Mouse (Mus musculus): ENCODE measurements at regions not wholly inside any gene's neighbourhood (a gene's known extent, or its start where the extent isn't known, plus 50 kb on each side); places are given as distances from the start of the nearest gene placed in this dataset.
A peak's percentile ranks its signal among the peaks of the same experiment; 100 is the strongest.

- 84% methylated on average over 2 of the region's 2 CpGs for WGBS
- no peak overlapping the region for H3K4me2 ChIP-seq (replicated peaks; ENCODE audit: low read depth)
- no peaks in the 10 kb centered on the region for H3K36me3 ChIP-seq (ENCODE audit: control insufficient read depth, insufficient read depth, low read length)
- no peak overlapping the region for H3K27ac ChIP-seq (replicated peaks)
- H3K4me3 ChIP-seq (ENCODE audit: low read depth, low read length), result no peak overlapping the region
- H3K9ac ChIP-seq (ENCODE audit: low read length), result no peak overlapping the region
- no peaks in the 10 kb centered on the region for H3K9me3 ChIP-seq (ENCODE audit: control insufficient read depth, low read length)
- ATAC-seq (ENCODE audit: low FRiP score, low TSS enrichment) (no peak), DNase-seq (ENCODE audit: low spot score) (no peak)
- no peaks in the 10 kb centered on the region for H3K4me1 ChIP-seq (replicated peaks; ENCODE audit: control insufficient read depth, insufficient read depth)
- TF ChIP-seq CTCF (IDR thresholded peaks at IDR 0.05; ENCODE audit: low read depth) (no peak), EP300 (optimal IDR thresholded peaks at IDR 0.05) (no peak)
- H3K27me3 ChIP-seq (ENCODE audit: control insufficient read depth, insufficient read depth, low read length), result no peaks in the 10 kb centered on the region
Measured at GRCm38 (mm10) chr2:50759016-50759415, 389.9 kb downstream of the Rnd3 start.

- Histone ChIP-seq H3K4me2 (replicated peaks; ENCODE audit: low read depth) (peak overlapping the region; percentile 28), H3K9me3 (ENCODE audit: control insufficient read depth, low read length) (no peaks in the 10 kb centered on the region), H3K27me3 (ENCODE audit: control insufficient read depth, insufficient read depth, low read length) (no peaks in the 10 kb centered on the region), H3K4me1 (replicated peaks; ENCODE audit: control insufficient read depth, insufficient read depth) (no peaks in the 10 kb centered on the region), H3K9ac (ENCODE audit: low read length) (no peak overlapping the region), H3K27ac (replicated peaks) (peak overlapping the region; percentile 65), H3K36me3 (ENCODE audit: control insufficient read depth, insufficient read depth, low read length) (no peaks in the 10 kb centered on the region), H3K4me3 (ENCODE audit: low read depth, low read length) (no peak overlapping the region)
- 53% methylated on average over 21 of the region's 21 CpGs for WGBS
- peak; percentile 81 for ATAC-seq (ENCODE audit: low FRiP score, low TSS enrichment)
- peak; percentile 67 for DNase-seq (ENCODE audit: low spot score)
- TF ChIP-seq CTCF (IDR thresholded peaks at IDR 0.05; ENCODE audit: low read depth) (no peak), EP300 (optimal IDR thresholded peaks at IDR 0.05) (no peak)
Measured at GRCm38 (mm10) chr2:50757837-50758541, 390.9 kb downstream of the Rnd3 start.

GRCm38 (mm10) chr2:50755616-50756450 is 393.1 kb downstream of the Rnd3 start:
- no peaks in the 10 kb centered on the region for H3K9me3 ChIP-seq (ENCODE audit: control insufficient read depth, low read length)
- TF ChIP-seq EP300 (optimal IDR thresholded peaks at IDR 0.05), result no peak
- H3K4me2 ChIP-seq (replicated peaks; ENCODE audit: low read depth), result no peak overlapping the region
- DNase-seq (ENCODE audit: low spot score), result no peak
- H3K27ac ChIP-seq (replicated peaks), result no peak overlapping the region
- H3K9ac ChIP-seq (ENCODE audit: low read length), result no peak overlapping the region
- ATAC-seq (ENCODE audit: low FRiP score, low TSS enrichment), result no peak
- no peak overlapping the region for H3K4me3 ChIP-seq (ENCODE audit: low read depth, low read length)
- no peaks in the 10 kb centered on the region for H3K27me3 ChIP-seq (ENCODE audit: control insufficient read depth, insufficient read depth, low read length)
- H3K36me3 ChIP-seq (ENCODE audit: control insufficient read depth, insufficient read depth, low read length), result no peaks in the 10 kb centered on the region
- H3K4me1 ChIP-seq (replicated peaks; ENCODE audit: control insufficient read depth, insufficient read depth), result no peaks in the 10 kb centered on the region
- 65% methylated on average over 9 of the region's 9 CpGs for WGBS

- Histone ChIP-seq H3K27me3 (ENCODE audit: control insufficient read depth, insufficient read depth, low read length) (no peaks in the 10 kb centered on the region), H3K4me1 (replicated peaks; ENCODE audit: control insufficient read depth, insufficient read depth) (no peaks in the 10 kb centered on the region), H3K9me3 (ENCODE audit: control insufficient read depth, low read length) (no peaks in the 10 kb centered on the region), H3K4me2 (replicated peaks; ENCODE audit: low read depth) (no peak overlapping the region), H3K27ac (replicated peaks) (no peak overlapping the region), H3K9ac (ENCODE audit: low read length) (no peak overlapping the region), H3K4me3 (ENCODE audit: low read depth, low read length) (no peak overlapping the region), H3K36me3 (ENCODE audit: control insufficient read depth, insufficient read depth, low read length) (no peaks in the 10 kb centered on the region)
- DNase-seq (ENCODE audit: low spot score), result no peak
- no peak for ATAC-seq (ENCODE audit: low FRiP score, low TSS enrichment)
- 80% methylated on average over 6 of the region's 6 CpGs for WGBS
- TF ChIP-seq CTCF (IDR thresholded peaks at IDR 0.05; ENCODE audit: low read depth) (no peak), EP300 (optimal IDR thresholded peaks at IDR 0.05) (no peak)
Measured at GRCm38 (mm10) chr2:50755160-50755559, 393.8 kb downstream of the Rnd3 start.

GRCm38 (mm10) chr2:50752408-50752807 is 396.5 kb downstream of the Rnd3 start:
- 85% methylated on average over 9 of the region's 9 CpGs for WGBS
- H3K4me2 ChIP-seq (replicated peaks; ENCODE audit: low read depth), result no peak overlapping the region
- no peak overlapping the region for H3K4me3 ChIP-seq (ENCODE audit: low read depth, low read length)
- no peak for TF ChIP-seq CTCF (IDR thresholded peaks at IDR 0.05; ENCODE audit: low read depth)
- TF ChIP-seq EP300 (optimal IDR thresholded peaks at IDR 0.05), result no peak
- H3K9ac ChIP-seq (ENCODE audit: low read length), result no peak overlapping the region
- DNase-seq (ENCODE audit: low spot score), result no peak
- no peaks in the 10 kb centered on the region for H3K4me1 ChIP-seq (replicated peaks; ENCODE audit: control insufficient read depth, insufficient read depth)
- H3K36me3 ChIP-seq (ENCODE audit: control insufficient read depth, insufficient read depth, low read length), result no peaks in the 10 kb centered on the region
- no peak overlapping the region for H3K27ac ChIP-seq (replicated peaks)
- no peaks in the 10 kb centered on the region for H3K9me3 ChIP-seq (ENCODE audit: control insufficient read depth, low read length)
- no peaks in the 10 kb centered on the region for H3K27me3 ChIP-seq (ENCODE audit: control insufficient read depth, insufficient read depth, low read length)
- ATAC-seq (ENCODE audit: low FRiP score, low TSS enrichment), result no peak

GRCm38 (mm10) chr2:50750799-50751198 is 398.1 kb downstream of the Rnd3 start:
- TF ChIP-seq CTCF (IDR thresholded peaks at IDR 0.05; ENCODE audit: low read depth) (no peak), EP300 (optimal IDR thresholded peaks at IDR 0.05) (no peak)
- no peak for DNase-seq (ENCODE audit: low spot score)

More at GRCm38 (mm10) chr2:50750799-50751198, 398.1 kb downstream of the Rnd3 start:
- no peak overlapping the region for H3K4me2 ChIP-seq (replicated peaks; ENCODE audit: low read depth)
- no peak for ATAC-seq (ENCODE audit: low FRiP score, low TSS enrichment)
- no peaks in the 10 kb centered on the region for H3K9me3 ChIP-seq (ENCODE audit: control insufficient read depth, low read length)
- H3K27me3 ChIP-seq (ENCODE audit: control insufficient read depth, insufficient read depth, low read length), result no peaks in the 10 kb centered on the region
- no peak overlapping the region for H3K27ac ChIP-seq (replicated peaks)
- WGBS, result 52% methylated on average over 5 of the region's 5 CpGs
- no peaks in the 10 kb centered on the region for H3K4me1 ChIP-seq (replicated peaks; ENCODE audit: control insufficient read depth, insufficient read depth)
- no peak overlapping the region for H3K9ac ChIP-seq (ENCODE audit: low read length)
- no peaks in the 10 kb centered on the region for H3K36me3 ChIP-seq (ENCODE audit: control insufficient read depth, insufficient read depth, low read length)
- H3K4me3 ChIP-seq (ENCODE audit: low read depth, low read length), result no peak overlapping the region
